8 mouse cellular contexts compared by ENCODE assay signal in genomic region chr14:79425979-79426729, GRCm38 (mm10). TPM values are rescaled to one million over a fixed set of nuclear protein-coding genes. Genes with fewer than 3 reads are reported as not detected.
DNase-seq lines count a peak whose midpoint lies in the region; ATAC-seq lines count a peak whose summit lies in the region.

Gene Kbtbd7, plus strand, starts transcription at chr14:79426511.

- peak within 1 kb of the TSS; percentile 87 for H3K27ac ChIP-seq in hindbrain, embryonic 15.5 days (replicated peaks)

- H3K27me3 ChIP-seq in hindbrain, embryonic 15.5 days = no peaks in the 10 kb centered on the region

- H3K4me2 ChIP-seq in hindbrain, embryonic 15.5 days = peak within 1 kb of the TSS; percentile 56

- peak; percentile 97 for DNase-seq in T-cell, adult 2 months (ENCODE audit: low spot score)
- DNase-seq in cerebellum, postnatal 36 days = peak; percentile 88 to 92
- peak; percentile 92 to 95 for DNase-seq in frontal cortex, postnatal 36 days (ENCODE audit: low spot score in 2 of 2)
- DNase-seq in left cerebral cortex, adult 11 months (ENCODE audit: low spot score) = peak; percentile 85
- DNase-seq in lung, postnatal 4 days = peak; percentile 95 to 98
- DNase-seq in right cerebral cortex, adult 18-20 months = peak; percentile 95
- DNase-seq in urinary bladder, postnatal 10 days (ENCODE audit: low spot score) = peak; percentile 79

- WGBS in hindbrain, embryonic 15.5 days = under 1% methylated on average over 44 of the region's 44 CpGs

- peaks cover 14% of the 10 kb centered on the region for H3K36me3 ChIP-seq in hindbrain, embryonic 15.5 days

- peaks cover 6% of the 10 kb centered on the region; the same call in 1 of the 2 replicates for H3K4me1 ChIP-seq in hindbrain, embryonic 15.5 days (replicated peaks)

- peak within 1 kb of the TSS; percentile 74 for H3K4me3 ChIP-seq in hindbrain, embryonic 15.5 days

- H3K9me3 ChIP-seq in hindbrain, embryonic 15.5 days = no peaks in the 10 kb centered on the region

- peak; percentile 98 for ATAC-seq in hindbrain, embryonic 15.5 days (ENCODE audit: low FRiP score, low read depth)

- H3K9ac ChIP-seq in hindbrain, embryonic 15.5 days = peak within 1 kb of the TSS; percentile 63

RNA-seq across cellular contexts. Expression of gene Kbtbd7, which starts in this region (rescaled TPM):
- 18.2 and 18.8 TPM in 2 replicates for polyA plus RNA-seq in hindbrain, embryonic 15.5 days (2015; fragmentation: Nextera tagmentation; extraction: Ambion mirVana)

Comparison
In these comparisons a context has a peak if more than half of its experiments do, and no peak if none do; other contexts are left out.
1. Peak in every context shown above with its lines: DNase-seq, ATAC-seq, H3K4me3 ChIP-seq and H3K27ac ChIP-seq.